Mouse (Mus musculus) MEL (cell line): ENCODE results near the gene Tmc2.

ENCODE experiments used
- CTCF ChIP-seq, 3 experiments: IDR thresholded peaks in 2 of 3; conservative IDR thresholded peaks in 1 of 3; 2 replicates each; pipeline ENCODE4 v1.5.1; 2011 to 2012; ENCODE audit warnings: low read length in 3 of 3, low read depth in 2 of 3, mild to moderate bottlenecking in 2 of 3, improper control_type of control experiment in 1 of 3, inconsistent platforms in 1 of 3, mixed read lengths in 1 of 3, moderate library complexity in 1 of 3; ENCODE audit not compliant: control insufficient read depth in 1 of 3, insufficient read depth in 1 of 3, poor library complexity in 1 of 3, severe bottlenecking in 1 of 3
- E2F4 ChIP-seq: IDR thresholded peaks from 2 replicates; pipeline ENCODE4 v1.6.1; 2011; ENCODE audit warnings: low read depth, low read length, improper control_type of control experiment, borderline replicate concordance
- ELF1 ChIP-seq: IDR thresholded peaks from 2 replicates; pipeline ENCODE4 v1.6.1; 2014; ENCODE audit warnings: low read depth, mild to moderate bottlenecking, inconsistent platforms, low read length, improper control_type of control experiment, moderate library complexity
- EP300 ChIP-seq, 2 experiments: IDR thresholded peaks; 2 replicates each; pipeline ENCODE4 v1.6.1; 2011; ENCODE audit warnings: improper control_type of control experiment in 2 of 2, low read length in 2 of 2, low read depth in 1 of 2, mild to moderate bottlenecking in 1 of 2
- GATA1 ChIP-seq: IDR thresholded peaks from 2 replicates; pipeline ENCODE4 v1.6.1; 2011; ENCODE audit warnings: low read depth, low read length, improper control_type of control experiment
- HCFC1 ChIP-seq: IDR thresholded peaks from 2 replicates; pipeline ENCODE4 v1.6.1; 2012; ENCODE audit warnings: low read depth, mild to moderate bottlenecking, inconsistent platforms, low read length, improper control_type of control experiment, moderate library complexity
- POLR2A ChIP-seq, 2 experiments: IDR thresholded peaks; 2 replicates each; pipeline ENCODE4 v1.6.1; 2011 to 2012; ENCODE audit warnings: low read length in 2 of 2, mild to moderate bottlenecking in 2 of 2, control low read depth in 1 of 2, improper control_type of control experiment in 1 of 2, low read depth in 1 of 2, moderate library complexity in 1 of 2; ENCODE audit not compliant: control insufficient read depth in 1 of 2, insufficient read depth in 1 of 2, poor library complexity in 1 of 2
- POLR2AphosphoS2 ChIP-seq: IDR thresholded peaks from 2 replicates; pipeline ENCODE4 v1.6.1; 2011; ENCODE audit warnings: low read length, improper control_type of control experiment
- TAL1 ChIP-seq: IDR thresholded peaks from 2 replicates; pipeline ENCODE4 v1.6.1; 2012; ENCODE audit warnings: mild to moderate bottlenecking, inconsistent platforms, low read length, moderate library complexity, mixed read lengths
- TCF12 ChIP-seq: IDR thresholded peaks from 2 replicates; pipeline ENCODE4 v1.6.1; 2014; ENCODE audit warnings: low read depth, mild to moderate bottlenecking, inconsistent platforms, low read length, improper control_type of control experiment, moderate library complexity
- ZKSCAN1 ChIP-seq: IDR thresholded peaks from 2 replicates; pipeline ENCODE4 v1.6.1; 2012; ENCODE audit warnings: low read depth, mild to moderate bottlenecking, inconsistent platforms, low read length, improper control_type of control experiment, moderate library complexity
- ZMIZ1 ChIP-seq: IDR thresholded peaks from 2 replicates; pipeline ENCODE4 v1.6.1; 2012; ENCODE audit warnings: low read depth, mild to moderate bottlenecking, inconsistent platforms, low read length, improper control_type of control experiment, moderate library complexity

DNA sequence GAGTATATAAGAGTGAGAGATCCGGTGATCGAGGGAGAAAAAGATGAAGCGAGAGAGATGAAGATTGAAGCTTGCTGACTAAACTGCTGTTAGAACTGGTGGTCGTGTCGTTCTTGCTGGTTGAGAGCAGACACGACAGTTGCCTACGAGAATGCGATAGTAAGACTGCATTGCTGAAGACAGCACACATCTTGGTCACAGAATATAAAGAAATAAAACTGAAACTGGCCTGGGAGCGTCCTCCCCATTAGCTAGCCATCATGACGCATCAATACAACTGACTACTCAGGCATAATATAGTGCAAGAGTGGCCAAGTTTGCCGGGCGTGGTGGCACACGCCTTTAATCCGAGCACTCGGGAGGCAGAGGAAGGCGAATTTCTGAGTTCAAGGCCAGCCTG is at the start of gene Tmc2:
- TF ChIP-seq POLR2A (IDR thresholded peaks at IDR 0.05; ENCODE audit: control insufficient read depth in 1 of 2, insufficient read depth in 1 of 2, low read depth in 1 of 2, low read length in 2 of 2, poor library complexity in 1 of 2) (no peak), E2F4 (no peak), HCFC1 (no peak), GATA1 (no peak), ELF1 (no peak), POLR2AphosphoS2 (no peak), CTCF (IDR thresholded peaks at IDR 0.05 in 2 of 3, conservative IDR thresholded peaks at IDR 0.05 in 1 of 3; ENCODE audit: control insufficient read depth in 1 of 3, insufficient read depth in 1 of 3, low read depth in 2 of 3, low read length in 3 of 3, poor library complexity in 1 of 3, severe bottlenecking in 1 of 3) (no peak), EP300 (IDR thresholded peaks at IDR 0.05; ENCODE audit: low read depth in 1 of 2, low read length in 2 of 2) (no peak), TCF12 (no peak), ZMIZ1 (no peak), ZKSCAN1 (no peak), TAL1 (no peak)
